Mouse (Mus musculus) midbrain, embryonic 10.5 days (tissue): ENCODE data around the gene Hjurp. TPM values are rescaled to one million over a fixed set of nuclear protein-coding genes. Genes with fewer than 3 reads are reported as not detected.

Source experiments
- DNase-seq: peaks from one replicate; pipeline ENCODE4 v3.0.0-alpha.2; 2017; ENCODE audit warnings: low spot score
- H3K27ac ChIP-seq: fragments of 300-500 bp; sonication (generic); replicated peaks from 2 replicates; pipeline ENCODE4 v1.5.1; 2016; ENCODE audit warnings: mild to moderate bottlenecking
- H3K27me3 ChIP-seq: fragments of 300-500 bp; sonication (generic); 2 replicates; pipeline ENCODE4 v1.6.1; 2016; ENCODE audit warnings: low read depth, mild to moderate bottlenecking; ENCODE audit not compliant: poor library complexity, severe bottlenecking
- H3K36me3 ChIP-seq: fragments of 300-500 bp; sonication (generic); 2 replicates; pipeline ENCODE4 v1.6.1; 2016; ENCODE audit warnings: mild to moderate bottlenecking, moderate library complexity
- H3K4me1 ChIP-seq: fragments of 300-500 bp; sonication (generic); 2 replicates; pipeline ENCODE4 v1.6.1; 2016
- H3K4me3 ChIP-seq: fragments of 300-500 bp; sonication (generic); 2 replicates; pipeline ENCODE4 v1.5.1; 2016; ENCODE audit warnings: mild to moderate bottlenecking, moderate library complexity
- H3K9me3 ChIP-seq: fragments of 300-500 bp; sonication (generic); replicated peaks from 2 replicates; pipeline ENCODE4 v1.6.1; 2016; ENCODE audit warnings: mild to moderate bottlenecking
- WGBS: fragments of 180-500 bp; shearing (Covaris S2); methylation state at CpG from one replicate; pipeline ENCODE4 v1.1.7; 2016; 5-methylcytosine and 5-hydroxymethylcytosine counted together
- polyA plus RNA-seq: library from polyadenylated mRNA; unstranded; fragments of >200 nt; fragmentation: Nextera tagmentation; extraction: Ambion mirVana; gene quantifications from 2 replicates; pipeline ENCODE4 v1.2.1, GENCODE M21; 2016

Hjurp gene
- polyA plus RNA-seq, 1 experiment from 2014 or later, result 213 TPM

DNA sequence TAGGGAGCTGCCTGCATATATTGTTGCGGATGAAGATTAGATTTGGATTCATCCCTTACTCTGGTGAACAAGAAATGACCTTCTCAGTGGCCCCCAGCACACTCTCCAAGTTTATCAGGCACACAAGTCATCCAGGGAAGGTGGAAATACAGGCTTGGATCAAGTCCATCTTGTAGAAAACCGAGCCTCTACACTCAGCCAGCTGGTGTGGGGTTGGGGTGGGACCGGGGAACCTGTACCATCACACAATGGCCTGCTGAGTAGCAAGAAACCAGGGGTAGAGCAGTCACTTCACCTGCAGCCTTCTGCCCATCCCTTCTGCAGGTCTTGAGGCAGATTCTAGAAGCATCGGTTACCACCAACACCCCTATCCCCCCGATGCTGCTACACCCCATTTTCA, 42.8 kb downstream of the Hjurp start:
- Histone ChIP-seq H3K4me1 (no peaks in the 10 kb centered on the region), H3K4me3 (no peak overlapping the region), H3K9me3 (peaks cover 98% of the 10 kb centered on the region), H3K27me3 (no peaks in the 10 kb centered on the region), H3K36me3 (no peaks in the 10 kb centered on the region), H3K27ac (no peak overlapping the region)
- no peak for DNase-seq
- WGBS, result 47% methylated on average over 5 of the region's 5 CpGs

DNA sequence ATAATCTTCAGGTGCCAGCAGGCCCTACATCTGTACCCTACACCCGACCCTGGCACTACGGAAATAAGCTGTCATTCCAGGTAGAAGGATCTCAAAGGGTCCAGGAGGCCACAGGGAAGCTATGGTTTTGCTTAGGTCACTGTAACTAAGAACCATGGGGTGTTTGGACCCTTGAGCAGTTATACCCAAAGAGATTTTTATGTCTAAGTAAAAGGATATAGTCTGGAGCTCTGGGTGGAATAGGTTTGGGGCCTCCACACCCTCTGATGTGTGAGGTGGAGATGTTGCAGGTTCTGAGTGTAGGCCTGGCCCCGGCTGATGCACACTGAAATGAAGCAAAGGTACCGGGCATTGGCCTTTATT, 43.2 kb downstream of the Hjurp start:
- H3K9me3 ChIP-seq, result peaks cover 98% of the 10 kb centered on the region
- no peaks in the 10 kb centered on the region for H3K36me3 ChIP-seq
- H3K4me1 ChIP-seq, result no peaks in the 10 kb centered on the region
- H3K27me3 ChIP-seq, result no peaks in the 10 kb centered on the region
- no peak overlapping the region for H3K4me3 ChIP-seq
- H3K27ac ChIP-seq, result no peak overlapping the region
- WGBS, result 65% methylated on average over 4 of the region's 4 CpGs
- no peak for DNase-seq

DNA sequence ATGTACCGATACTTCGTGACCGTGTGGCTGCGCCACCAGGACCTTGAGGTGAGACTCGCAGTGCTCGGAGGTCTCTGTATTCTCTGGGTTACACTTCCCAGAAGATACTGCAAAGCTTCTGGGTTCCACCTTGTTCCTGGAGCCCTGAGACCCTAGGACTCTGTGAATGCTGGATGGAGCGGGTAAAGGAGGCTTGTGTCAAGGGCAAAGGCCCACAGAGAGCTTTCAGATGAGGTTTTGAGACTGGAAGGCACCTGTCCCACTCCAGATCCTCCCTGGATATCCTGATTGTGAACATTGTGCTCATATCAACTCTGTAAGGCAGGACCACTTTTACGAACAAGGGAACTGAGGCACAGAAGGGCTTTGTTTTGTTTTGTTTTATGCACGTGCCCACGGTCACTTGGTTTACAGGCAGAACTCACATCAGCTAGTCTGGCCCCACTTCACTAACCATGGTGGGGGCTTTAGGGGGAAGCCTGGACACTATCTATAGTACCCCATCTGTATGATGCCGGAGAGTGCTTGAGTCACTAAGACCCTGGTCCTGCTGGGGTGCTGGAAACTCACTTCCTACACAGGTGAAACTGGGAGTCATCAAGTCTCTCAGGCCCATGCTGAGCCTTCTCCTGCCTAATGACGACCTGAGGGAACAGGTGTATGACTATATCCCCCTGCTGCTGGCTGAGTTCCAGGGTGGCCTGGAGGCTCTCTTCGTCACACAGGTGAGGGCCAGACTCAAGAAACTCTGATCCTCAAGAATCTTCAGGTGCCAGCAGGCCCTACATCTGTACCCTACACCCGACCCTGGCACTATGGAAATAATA, 43.8 kb downstream of the Hjurp start:
- Histone ChIP-seq H3K27ac (no peak overlapping the region), H3K36me3 (no peaks in the 10 kb centered on the region), H3K4me1 (no peaks in the 10 kb centered on the region), H3K27me3 (no peaks in the 10 kb centered on the region), H3K9me3 (peaks cover 98% of the 10 kb centered on the region), H3K4me3 (no peak overlapping the region)
- no peak for DNase-seq
- 69% methylated on average over 14 of the region's 14 CpGs for WGBS

DNA sequence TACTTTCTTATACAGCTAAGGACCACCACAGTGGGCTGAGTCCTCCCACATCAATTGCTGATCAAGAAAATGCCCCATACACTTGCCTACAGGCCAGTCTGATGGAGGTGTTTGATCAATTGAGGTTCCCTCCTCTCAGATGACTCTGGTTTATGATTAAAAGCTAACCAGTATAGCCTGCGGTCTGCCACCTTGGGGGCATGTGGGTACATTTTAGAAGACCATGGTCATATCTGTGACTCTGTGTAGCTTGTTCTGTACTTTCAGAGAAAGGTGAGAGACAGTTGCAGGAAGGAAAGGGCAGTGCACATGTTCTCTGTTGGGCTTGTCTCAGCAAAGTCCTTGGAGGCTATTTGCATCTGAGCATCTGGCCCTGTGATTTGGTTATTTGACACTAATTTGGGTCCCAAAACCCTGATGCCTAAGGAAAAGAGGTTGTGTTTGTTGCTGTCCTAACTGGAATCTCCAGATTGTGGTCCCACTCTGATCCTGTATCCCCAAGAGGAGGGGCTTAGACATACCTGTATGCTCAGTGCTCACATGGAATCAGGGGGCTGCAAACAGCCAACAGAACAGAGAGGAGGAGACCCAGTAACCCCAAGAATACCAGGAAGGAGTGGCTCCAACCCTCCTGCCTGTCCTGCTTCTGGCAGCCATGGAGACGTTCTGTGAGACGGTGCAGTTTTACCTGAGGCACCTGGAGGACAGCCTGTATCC, 44.6 kb downstream of the Hjurp start:
- H3K27ac ChIP-seq, result no peak overlapping the region
- no peaks in the 10 kb centered on the region for H3K36me3 ChIP-seq
- WGBS, result 54% methylated on average over 3 of the region's 3 CpGs
- no peak overlapping the region for H3K4me3 ChIP-seq
- no peak for DNase-seq
- peaks cover 98% of the 10 kb centered on the region for H3K9me3 ChIP-seq
- H3K27me3 ChIP-seq, result no peaks in the 10 kb centered on the region
- H3K4me1 ChIP-seq, result no peaks in the 10 kb centered on the region

DNA sequence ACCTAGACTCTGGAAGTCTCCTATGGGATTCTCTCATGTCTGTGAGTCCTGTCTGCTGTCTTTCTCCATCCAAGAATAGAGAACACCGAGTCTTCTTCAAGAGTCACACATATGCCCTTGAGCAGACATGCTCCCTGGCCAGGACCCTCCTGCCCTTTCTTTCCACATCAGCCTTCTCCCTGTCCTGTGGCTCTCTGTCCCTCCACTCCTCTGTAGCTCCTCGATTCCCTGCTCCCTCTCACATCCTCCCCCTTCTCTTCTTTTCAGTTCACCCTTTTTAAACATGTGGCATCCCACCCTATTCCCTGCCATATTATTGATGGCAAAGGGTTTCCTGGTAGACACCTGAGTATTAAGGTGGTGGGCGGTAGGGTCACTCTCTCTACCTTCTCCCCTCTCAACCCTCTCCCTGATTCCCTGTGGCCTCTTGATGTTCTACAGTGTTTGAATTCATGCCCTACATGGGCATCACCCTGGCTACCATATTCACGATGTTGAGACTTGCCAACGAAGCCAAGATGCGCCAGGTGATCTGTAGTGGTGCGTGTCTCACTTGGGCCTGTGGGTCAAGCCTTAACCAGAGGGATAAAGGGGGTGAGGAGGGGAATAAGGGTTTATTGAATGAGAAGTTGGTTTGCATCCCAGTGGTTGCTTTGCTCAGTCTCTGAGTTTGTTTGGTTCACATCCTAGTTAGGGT, 45.5 kb downstream of the Hjurp start:
- 72% methylated on average over 7 of the region's 7 CpGs for WGBS
- DNase-seq, result no peak
- Histone ChIP-seq H3K4me3 (no peak overlapping the region), H3K36me3 (no peaks in the 10 kb centered on the region), H3K27ac (no peak overlapping the region), H3K27me3 (no peaks in the 10 kb centered on the region), H3K4me1 (no peaks in the 10 kb centered on the region), H3K9me3 (peaks cover 98% of the 10 kb centered on the region)

DNA sequence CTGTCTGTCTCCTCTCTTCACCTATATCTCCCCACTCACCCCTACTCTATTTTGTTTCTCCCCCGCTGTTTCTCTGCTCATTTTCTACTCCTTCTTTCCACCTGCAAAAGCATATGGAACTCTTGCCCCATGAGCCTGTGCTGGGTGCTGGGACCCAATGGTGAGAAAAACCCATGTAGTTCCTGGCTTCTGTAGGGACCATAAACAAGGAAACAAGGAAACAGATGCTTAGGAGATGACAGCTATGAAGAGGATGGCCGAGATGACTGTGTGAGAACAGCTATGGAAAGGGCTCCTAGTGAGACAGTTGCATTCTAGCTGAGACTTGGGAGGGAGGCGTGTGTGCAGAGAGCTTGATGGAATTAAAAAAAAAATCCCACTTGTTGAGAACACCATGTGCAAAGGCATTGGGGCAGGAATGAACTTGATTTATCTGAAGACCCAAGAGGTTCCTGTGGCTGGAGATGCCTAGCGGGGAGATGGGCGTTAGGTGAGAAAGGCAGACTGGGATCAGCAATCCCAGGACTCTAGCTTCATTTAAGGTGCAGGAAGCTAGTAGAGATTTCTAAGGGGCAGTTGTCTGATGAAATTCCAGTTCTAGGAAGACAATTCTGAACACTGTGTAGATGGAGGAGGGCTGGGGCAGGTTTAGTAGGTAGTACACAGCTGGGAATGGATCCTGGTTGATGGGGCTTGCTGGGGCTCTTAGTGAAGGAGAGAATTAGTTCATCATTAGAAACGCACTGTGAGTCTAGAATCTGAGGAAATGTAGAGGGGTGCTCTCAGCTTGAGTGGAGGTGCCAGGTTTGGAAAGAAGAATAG, 46.2 kb downstream of the Hjurp start:
- WGBS, result 77% methylated on average over 6 of the region's 6 CpGs

DNA sequence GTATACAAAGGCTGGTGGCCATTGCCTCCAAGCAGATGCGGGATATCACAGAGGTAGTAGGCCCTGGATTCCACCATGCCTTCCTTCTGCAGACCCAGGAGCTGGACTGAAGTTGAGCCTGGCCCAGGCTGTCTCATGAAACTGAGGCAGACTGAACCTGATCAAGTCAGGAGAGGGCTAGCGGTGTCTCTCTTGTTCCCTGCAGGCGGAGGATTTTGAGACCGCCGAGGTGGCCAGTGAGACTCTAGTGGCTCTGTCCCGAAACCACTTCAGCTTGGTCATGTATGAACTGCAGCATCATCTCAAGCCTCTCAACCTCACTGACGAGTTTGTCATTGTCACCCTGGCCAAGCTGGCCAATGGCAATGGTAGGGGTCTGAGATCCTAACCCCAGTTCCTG, 47.0 kb downstream of the Hjurp start:
- Histone ChIP-seq H3K9me3 (peaks cover 100% of the 10 kb centered on the region), H3K4me1 (no peaks in the 10 kb centered on the region), H3K36me3 (no peaks in the 10 kb centered on the region), H3K27ac (no peak overlapping the region), H3K4me3 (no peak overlapping the region), H3K27me3 (no peaks in the 10 kb centered on the region)
- DNase-seq, result no peak
- 73% methylated on average over 7 of the region's 7 CpGs for WGBS

More for the DNA sequence above, 46.2 kb downstream of the Hjurp start:
- H3K9me3 ChIP-seq, result peaks cover 100% of the 10 kb centered on the region
- H3K27me3 ChIP-seq, result no peaks in the 10 kb centered on the region
- H3K27ac ChIP-seq, result no peak overlapping the region
- no peaks in the 10 kb centered on the region for H3K36me3 ChIP-seq
- H3K4me1 ChIP-seq, result no peaks in the 10 kb centered on the region
- H3K4me3 ChIP-seq, result no peak overlapping the region
- no peak for DNase-seq

DNA sequence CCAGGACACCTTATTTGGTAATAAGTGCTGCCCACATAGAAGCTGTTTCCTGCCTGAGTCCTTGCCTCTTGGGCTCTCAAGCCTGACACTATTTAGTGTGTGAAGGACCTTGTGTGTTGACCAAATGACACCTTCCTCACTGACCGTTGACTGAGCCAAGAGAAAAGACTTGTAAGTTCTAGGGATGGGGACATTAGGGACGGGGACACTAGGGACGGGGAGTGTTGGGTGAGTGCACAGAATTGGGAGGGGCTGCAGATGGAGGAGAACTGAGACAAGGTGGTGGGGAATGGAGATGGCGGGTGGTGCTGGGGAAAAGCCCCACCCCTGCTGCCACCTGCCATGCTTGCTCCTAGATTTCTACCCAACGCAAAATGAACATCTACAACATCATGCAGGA, 47.4 kb downstream of the Hjurp start:
- WGBS, result 87% methylated on average over 5 of the region's 5 CpGs
- Histone ChIP-seq H3K36me3 (no peaks in the 10 kb centered on the region), H3K27me3 (no peaks in the 10 kb centered on the region), H3K4me1 (no peaks in the 10 kb centered on the region), H3K27ac (no peak overlapping the region), H3K9me3 (peaks cover 98% of the 10 kb centered on the region), H3K4me3 (no peak overlapping the region)
- no peak for DNase-seq

DNA sequence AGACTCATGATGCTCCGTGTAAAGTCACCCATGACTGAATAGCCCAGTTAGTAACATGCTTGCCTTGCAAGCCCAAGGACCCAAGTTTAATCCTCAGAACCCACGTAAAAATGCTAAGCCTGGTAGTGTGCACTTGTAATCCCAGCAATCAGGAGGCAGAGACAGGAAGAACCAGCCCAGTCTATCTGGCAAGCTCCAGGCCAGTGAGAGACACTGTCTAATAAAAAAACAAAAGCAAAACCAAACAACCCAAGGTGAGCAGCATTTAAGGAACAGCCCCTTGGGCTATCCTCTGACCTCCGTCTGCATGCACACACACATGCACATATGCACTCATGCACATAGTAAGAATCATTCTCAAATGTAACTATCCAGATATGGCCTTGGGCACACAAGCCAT, 47.9 kb downstream of the Hjurp start:
- WGBS, result 79% methylated on average over 3 of the region's 3 CpGs
- Histone ChIP-seq H3K27ac (no peak overlapping the region), H3K27me3 (no peaks in the 10 kb centered on the region), H3K36me3 (no peaks in the 10 kb centered on the region), H3K4me3 (no peak overlapping the region), H3K4me1 (no peaks in the 10 kb centered on the region), H3K9me3 (peaks cover 94% of the 10 kb centered on the region)
- DNase-seq, result no peak

DNA sequence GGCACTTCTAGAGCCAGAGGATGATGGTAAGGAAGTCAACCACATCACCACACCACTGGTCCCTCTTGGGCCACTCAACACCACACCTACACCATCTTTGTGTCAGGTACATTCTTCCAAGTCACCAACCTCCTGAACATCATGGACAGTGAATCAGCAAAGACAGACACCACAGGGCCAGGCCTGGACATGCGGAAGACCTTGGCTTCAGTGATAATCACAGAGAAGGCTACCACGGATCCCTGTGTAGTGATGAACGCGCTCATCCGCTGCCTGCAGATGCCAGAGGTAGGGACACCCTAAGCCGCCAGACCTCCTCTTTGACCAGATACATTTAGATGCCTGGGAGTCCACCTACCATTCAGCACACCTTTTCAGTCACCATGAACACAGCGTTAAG, 49.3 kb downstream of the Hjurp start:
- Histone ChIP-seq H3K27me3 (no peaks in the 10 kb centered on the region), H3K36me3 (no peaks in the 10 kb centered on the region), H3K4me3 (no peak overlapping the region), H3K27ac (no peak overlapping the region), H3K4me1 (no peaks in the 10 kb centered on the region), H3K9me3 (peaks cover 80% of the 10 kb centered on the region)
- peak; percentile 24 for DNase-seq
- 71% methylated on average over 7 of the region's 7 CpGs for WGBS

DNA sequence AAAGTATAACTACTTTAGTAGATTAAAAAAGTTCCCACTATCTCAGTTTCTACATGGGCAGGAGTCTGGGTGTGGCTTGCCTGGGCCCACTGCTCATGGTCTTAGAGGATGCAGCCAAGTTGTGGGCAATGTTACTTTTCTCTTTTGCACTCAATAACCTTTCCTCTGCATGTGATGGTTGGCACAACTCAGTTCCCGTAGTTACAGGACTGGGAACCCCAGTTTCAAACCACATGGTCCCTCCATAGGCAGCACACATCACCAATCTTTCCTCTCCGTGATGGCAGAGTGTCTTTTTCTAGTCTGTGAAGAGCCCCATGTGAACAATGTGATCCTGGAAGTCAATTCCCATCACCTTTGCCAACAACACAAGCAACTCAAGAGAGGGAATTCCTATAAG, 50.0 kb downstream of the Hjurp start:
- Histone ChIP-seq H3K4me1 (no peaks in the 10 kb centered on the region), H3K27ac (no peak overlapping the region), H3K4me3 (no peak overlapping the region), H3K9me3 (peaks cover 73% of the 10 kb centered on the region), H3K36me3 (no peaks in the 10 kb centered on the region), H3K27me3 (no peaks in the 10 kb centered on the region)
- 60% methylated on average over 2 of the region's 2 CpGs for WGBS
- DNase-seq, result peak; percentile 16

DNA sequence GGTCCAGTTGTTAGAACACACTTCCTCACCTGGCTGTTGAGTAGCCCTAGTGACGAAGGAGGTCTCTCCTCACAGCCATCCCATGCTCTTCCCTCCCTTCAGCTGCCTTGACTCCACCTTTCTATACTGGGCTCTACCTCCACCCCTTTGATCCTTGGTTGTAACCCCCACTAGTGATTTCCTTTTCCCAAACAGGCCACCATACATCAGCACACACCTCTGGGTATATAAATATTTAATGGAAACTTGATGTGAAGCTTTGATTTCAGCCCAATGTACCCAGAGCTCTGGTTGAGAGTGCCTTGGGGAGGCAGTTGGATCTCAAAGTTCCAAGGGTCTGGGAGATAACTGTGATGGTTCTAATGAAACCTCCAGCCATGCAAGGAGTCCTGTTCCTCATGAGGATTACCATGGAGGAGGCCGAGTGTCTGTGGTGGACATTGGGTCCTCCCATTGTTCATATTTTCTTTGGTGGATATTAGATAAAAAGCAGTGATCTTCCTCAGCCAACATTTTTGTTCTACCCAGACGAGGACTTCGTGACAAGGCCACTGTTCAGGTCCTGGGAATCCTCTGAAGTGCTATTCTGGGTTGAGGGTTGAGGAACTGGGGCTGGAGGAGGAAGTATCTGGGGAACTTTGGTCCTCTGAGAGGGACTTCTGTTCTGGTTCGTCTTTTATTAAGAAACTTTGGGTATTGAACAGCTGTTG, 50.6 kb downstream of the Hjurp start, which contains the start of gene Mroh2a:
TSS of gene Mroh2a (plus strand) at position 317 of the 710 bp plus-strand sequence.
- H3K27me3 ChIP-seq, result no peaks in the 10 kb centered on the region
- H3K9me3 ChIP-seq, result peaks cover 67% of the 10 kb centered on the region
- H3K27ac ChIP-seq, result no peak within 1 kb of the TSS
- H3K36me3 ChIP-seq, result no peaks in the 10 kb centered on the region
- 58% methylated on average over 5 of the region's 5 CpGs for WGBS
- no peaks in the 10 kb centered on the region for H3K4me1 ChIP-seq
- H3K4me3 ChIP-seq, result no peak within 1 kb of the TSS
- DNase-seq, result peak; percentile 13
